Mouse (Mus musculus) adrenal gland, adult 2 months (tissue): Measurements from ENCODE around the gene Ndufb7. TPM values are rescaled to one million over a fixed set of nuclear protein-coding genes. Genes with fewer than 3 reads are reported as not detected.
"Not testable (repeated sequence)": the region's sequence is repeated elsewhere in the genome, so short reads cannot be mapped to it uniquely, and the experiment has no call there.

Experiments used
- DNase-seq: peaks from one replicate; pipeline ENCODE4 v3.0.0; 2021
- polyA plus RNA-seq: library from polyadenylated mRNA; depleted of rRNA; stranded (reverse); fragments of >200 nt; gene quantifications from 2 replicates; pipeline ENCODE4 v1.2.3, GENCODE M21; 2012
- total RNA-seq, 2 experiments: library from RNA; stranded (reverse); gene quantifications; 2 replicates each; pipeline ENCODE4 v1.2.3; 2021

Gene Ndufb7
- total and polyA plus RNA-seq, 3 experiments: 209 to 402 (median 258) TPM

GRCm38 (mm10) chr8:83575561-83576515 is 9.4 kb downstream of the Ndufb7 start:
- peak; percentile 28 for DNase-seq

GRCm38 (mm10) chr8:83576516-83576895 is 10.0 kb downstream of the Ndufb7 start:
- no peak for DNase-seq

- DNase-seq: no peak
Measured at GRCm38 (mm10) chr8:83576921-83577320, 10.4 kb downstream of the Ndufb7 start.

GRCm38 (mm10) chr8:83577384-83577791 is 10.9 kb downstream of the Ndufb7 start:
- DNase-seq: peak; percentile 92

- DNase-seq: peak; percentile 62
Measured at GRCm38 (mm10) chr8:83578131-83579055, 11.9 kb downstream of the Ndufb7 start.

- DNase-seq: no peak
Measured at GRCm38 (mm10) chr8:83579676-83580075, 13.2 kb downstream of the Ndufb7 start.

GRCm38 (mm10) chr8:83580826-83581225 is 14.4 kb downstream of the Ndufb7 start:
- DNase-seq: peak; percentile 15

GRCm38 (mm10) chr8:83582226-83582625 is 15.8 kb downstream of the Ndufb7 start:
- peak; percentile 10 for DNase-seq

- no peak for DNase-seq
Measured at GRCm38 (mm10) chr8:83583236-83583635, 16.8 kb downstream of the Ndufb7 start.

GRCm38 (mm10) chr8:83584771-83585170 is 18.3 kb downstream of the Ndufb7 start:
- DNase-seq: no peak

- DNase-seq: peak; percentile 42
Measured at GRCm38 (mm10) chr8:83585333-83585732, 18.9 kb downstream of the Ndufb7 start.

GRCm38 (mm10) chr8:83587644-83588043 is 21.2 kb downstream of the Ndufb7 start:
- no peak for DNase-seq

- DNase-seq: no peak
Measured at GRCm38 (mm10) chr8:83588886-83589285, 22.4 kb downstream of the Ndufb7 start.

GRCm38 (mm10) chr8:83590488-83591023 is 24.1 kb downstream of the Ndufb7 start:
- DNase-seq: no peak

GRCm38 (mm10) chr8:83592682-83593081 is 26.2 kb downstream of the Ndufb7 start:
- DNase-seq: no peak

- DNase-seq: peak; percentile 0
Measured at GRCm38 (mm10) chr8:83593325-83594166, 27.1 kb downstream of the Ndufb7 start.

- peak; percentile 98 for DNase-seq
Measured at GRCm38 (mm10) chr8:83594167-83595049, 27.9 kb downstream of the Ndufb7 start.

- DNase-seq: not testable (repeated sequence)
Measured at GRCm38 (mm10) chr8:83595050-83595345, 28.5 kb downstream of the Ndufb7 start.

- DNase-seq: no peak
Measured at GRCm38 (mm10) chr8:83596369-83596768, 29.9 kb downstream of the Ndufb7 start.

- no peak for DNase-seq
Measured at GRCm38 (mm10) chr8:83598146-83598545, 31.7 kb downstream of the Ndufb7 start.
